Mouse (Mus musculus) urinary bladder, adult 18-20 months (tissue): Measurements from ENCODE around the gene Dennd5a.
A peak's percentile ranks its signal among the peaks of the same experiment; 100 is the strongest.

Experiments used
- DNase-seq, 2 experiments: peaks; one replicate each; pipeline ENCODE4 v3.0.0; 2022; ENCODE audit warnings: low spot score in 2 of 2, mixed read lengths in 2 of 2

Gene Dennd5a

DNA sequence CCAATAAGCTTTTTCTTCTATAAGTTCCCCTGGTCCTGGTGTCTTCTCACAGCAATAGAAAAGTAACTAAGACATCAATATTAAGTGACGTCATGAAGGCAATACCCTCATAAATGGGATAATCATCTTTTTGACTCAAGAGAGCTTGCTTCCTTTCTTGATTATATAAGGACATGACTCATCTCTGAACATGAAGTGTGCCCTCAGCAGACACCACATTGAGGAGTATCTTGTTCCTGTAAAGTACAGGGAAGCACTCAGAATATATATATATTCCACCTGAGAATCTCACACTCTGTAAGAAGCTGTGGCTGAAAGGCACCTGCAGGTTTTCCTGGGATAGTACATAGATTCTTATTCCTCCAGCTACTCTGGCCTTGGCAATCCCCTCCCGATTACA is 77.7 kb downstream of the Dennd5a start:
- no peak for DNase-seq

DNA sequence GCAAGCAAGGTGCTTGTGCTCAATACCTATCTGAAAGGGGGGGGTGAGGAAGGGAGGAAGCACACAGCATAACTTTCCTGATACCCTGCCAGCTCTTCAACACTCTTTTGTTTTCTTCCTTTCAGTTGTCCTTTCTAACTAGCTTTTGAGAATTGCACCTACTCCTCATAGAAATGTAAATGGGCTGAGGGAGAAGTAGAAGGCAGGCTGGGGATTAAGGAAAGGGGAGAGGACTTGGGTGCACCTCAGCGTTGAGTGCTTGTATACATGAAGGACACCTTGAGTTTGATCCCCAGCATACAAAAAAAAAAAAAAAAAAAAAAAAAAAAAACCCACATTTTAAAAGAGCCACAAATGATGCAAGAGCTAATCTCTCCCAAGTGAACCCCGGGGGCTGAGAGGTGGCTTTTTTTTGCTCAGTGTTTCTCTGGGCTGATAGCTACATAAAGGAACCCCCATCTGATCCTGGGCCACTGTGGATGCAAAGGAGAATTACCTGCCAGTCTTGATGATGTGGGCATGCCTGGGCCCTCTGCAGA is 78.6 kb downstream of the Dennd5a start:
- no peak for DNase-seq

DNA sequence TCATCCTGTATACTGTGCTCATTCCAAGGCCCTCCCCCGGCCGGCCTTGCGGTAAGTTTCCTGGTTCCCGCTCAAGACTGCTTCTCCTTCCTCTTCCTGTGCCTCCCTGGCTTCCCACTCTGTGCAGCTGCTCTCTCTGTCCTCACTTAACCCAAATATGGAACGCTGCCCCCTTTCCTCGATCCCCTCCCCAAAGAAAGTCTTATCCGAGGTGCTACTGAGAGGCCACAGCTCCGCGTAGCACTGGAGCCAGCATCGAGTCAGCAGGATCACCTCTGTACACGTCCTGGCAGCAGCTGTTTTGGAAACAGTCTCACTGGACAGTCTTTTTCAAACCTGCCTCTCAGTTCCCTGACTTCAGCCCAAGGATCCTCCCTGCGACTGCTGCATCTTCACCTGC is 81.1 kb downstream of the Dennd5a start:
- DNase-seq = no peak

GRCm38 (mm10) chr7:109876085-109876484 is 84.2 kb downstream of the Dennd5a start:
- no peak for DNase-seq

DNA sequence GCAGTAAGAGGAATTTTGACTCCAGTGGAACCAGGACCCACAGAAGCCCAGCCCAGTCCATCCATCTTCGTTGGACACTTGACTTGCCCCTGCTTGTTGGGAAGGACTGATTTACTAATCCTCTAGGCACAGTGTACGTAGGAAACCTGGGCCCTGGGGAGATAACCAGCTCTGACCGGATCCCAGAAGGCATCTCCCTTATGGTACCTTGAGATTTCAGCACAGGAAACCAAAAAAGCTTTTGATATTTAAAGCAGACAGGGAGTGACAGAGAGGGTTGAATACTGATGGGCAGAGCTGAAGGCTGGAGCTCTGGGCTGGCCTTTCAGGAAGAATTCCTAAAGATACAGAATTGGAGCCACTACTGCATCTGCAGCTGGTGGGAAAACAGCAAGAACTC is 84.7 kb downstream of the Dennd5a start:
- DNase-seq = no peak

GRCm38 (mm10) chr7:109875033-109875432 is 85.2 kb downstream of the Dennd5a start:
- DNase-seq = no peak

DNA sequence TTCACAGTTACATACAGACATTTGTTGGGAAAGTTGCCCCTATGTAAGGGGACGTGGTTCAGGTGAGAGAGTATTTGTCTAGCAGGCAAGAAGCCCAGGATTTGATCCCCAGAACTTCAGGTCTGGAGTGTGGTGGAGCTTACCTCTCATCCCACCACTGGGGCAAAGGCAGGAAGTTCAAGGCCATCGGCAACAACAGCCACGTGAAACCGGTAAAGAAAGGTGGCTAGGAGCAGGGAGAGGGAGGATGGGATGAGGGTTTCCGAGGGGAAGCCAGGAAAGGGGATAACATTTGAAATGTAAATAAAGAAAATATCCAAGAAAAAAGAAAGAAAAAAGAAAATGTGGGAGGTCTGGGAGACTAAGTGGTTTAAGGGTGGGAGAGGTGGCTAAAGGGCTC is 87.1 kb downstream of the Dennd5a start:
- no peak for DNase-seq

GRCm38 (mm10) chr7:109871232-109871631 is 89.0 kb downstream of the Dennd5a start:
- DNase-seq = no peak

- DNase-seq = no peak
Observed at GRCm38 (mm10) chr7:109868498-109868897, 91.8 kb downstream of the Dennd5a start.

GRCm38 (mm10) chr7:109866643-109867042 is 93.6 kb downstream of the Dennd5a start:
- no peak for DNase-seq

- DNase-seq = peak in 1 of 2 experiments; percentile 39
Observed at GRCm38 (mm10) chr7:109865370-109866229, 94.7 kb downstream of the Dennd5a start, which contains the start of gene Scube2. Gene Scube2, minus strand, starts transcription at chr7:109865679.

- no peak for DNase-seq
Observed at GRCm38 (mm10) chr7:109863561-109863960, 96.7 kb downstream of the Dennd5a start.

DNA sequence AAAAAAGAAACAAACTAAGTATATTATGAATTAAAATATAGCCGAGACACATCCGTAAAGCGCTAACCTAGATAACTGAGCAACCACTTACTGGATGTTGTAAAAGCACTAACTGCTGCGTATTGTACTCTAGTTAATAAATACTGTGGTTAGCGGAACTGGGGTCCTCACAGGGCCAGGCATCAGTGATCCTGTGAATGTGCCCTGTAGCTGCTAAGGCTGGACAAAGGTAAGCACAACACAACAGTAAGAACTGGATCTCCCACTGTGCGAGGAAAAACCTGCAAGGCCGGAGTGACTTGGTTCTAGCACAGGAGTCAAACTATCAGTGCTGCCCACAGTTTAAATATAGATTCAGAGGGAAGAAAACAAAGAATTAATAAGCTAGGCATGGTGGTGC is 100.1 kb downstream of the Dennd5a start:
- peak in 1 of 2 experiments; percentile 36 for DNase-seq

DNA sequence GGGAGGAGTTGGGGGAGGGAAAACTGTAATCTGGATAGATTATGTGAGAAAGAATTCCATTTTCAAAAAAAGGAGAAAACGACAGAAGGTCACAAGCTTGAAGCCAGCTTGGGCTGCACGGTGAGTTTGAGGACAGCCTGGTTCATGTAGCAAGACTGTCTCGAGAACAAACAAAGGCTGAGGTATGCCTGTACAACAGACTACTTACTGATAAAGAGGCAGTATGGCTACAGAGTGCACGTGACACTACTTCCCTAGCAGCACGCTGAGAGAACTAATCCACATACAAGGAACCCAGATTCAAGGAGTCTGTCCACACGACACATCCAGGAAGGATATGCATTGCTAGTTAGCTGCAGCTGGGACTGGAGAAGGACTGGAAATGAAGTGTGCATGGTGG is 100.9 kb downstream of the Dennd5a start:
- DNase-seq = no peak

DNA sequence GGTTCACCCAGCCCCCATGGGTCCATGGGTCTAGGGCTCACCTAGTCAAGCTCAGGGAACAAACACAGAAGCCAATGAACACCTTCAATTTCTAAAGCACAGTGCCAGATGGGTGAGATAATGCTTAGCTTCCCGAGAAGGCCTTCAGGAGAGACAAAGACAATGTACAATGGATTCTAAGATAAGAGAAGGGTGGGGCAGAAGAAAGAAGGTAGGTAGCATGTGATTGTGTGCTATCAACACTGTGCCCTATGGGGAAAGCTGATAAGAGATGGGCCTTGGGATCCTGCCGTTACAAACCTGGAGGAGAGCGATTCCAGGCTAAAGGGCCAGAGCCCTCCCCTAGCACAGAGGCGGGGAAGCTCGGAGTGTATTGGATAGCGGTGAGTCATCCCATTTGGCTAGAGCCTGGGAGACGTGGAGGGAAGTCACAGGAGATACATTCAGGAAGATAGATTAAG is 107.5 kb downstream of the Dennd5a start:
- DNase-seq = peak in 1 of 2 experiments; percentile 19

DNA sequence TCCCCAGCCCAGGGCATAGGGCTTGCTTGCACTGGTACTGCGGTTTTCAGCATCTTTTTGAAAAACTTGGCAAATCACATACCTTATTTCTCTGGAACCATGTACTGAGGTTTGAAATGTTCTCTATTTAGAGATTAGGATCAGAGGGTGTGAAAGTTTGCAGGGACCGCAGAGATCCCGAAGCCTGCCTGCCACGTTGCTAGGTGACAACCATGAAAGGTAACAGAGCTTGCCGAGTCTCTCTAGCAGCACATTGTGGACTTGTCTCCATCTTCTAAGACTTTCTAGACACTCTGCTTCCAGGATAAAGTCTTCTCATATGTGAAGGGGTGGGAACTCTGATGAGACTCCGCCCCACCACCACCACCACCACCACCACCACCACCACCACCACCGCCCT is 108.3 kb downstream of the Dennd5a start:
- DNase-seq = no peak

DNA sequence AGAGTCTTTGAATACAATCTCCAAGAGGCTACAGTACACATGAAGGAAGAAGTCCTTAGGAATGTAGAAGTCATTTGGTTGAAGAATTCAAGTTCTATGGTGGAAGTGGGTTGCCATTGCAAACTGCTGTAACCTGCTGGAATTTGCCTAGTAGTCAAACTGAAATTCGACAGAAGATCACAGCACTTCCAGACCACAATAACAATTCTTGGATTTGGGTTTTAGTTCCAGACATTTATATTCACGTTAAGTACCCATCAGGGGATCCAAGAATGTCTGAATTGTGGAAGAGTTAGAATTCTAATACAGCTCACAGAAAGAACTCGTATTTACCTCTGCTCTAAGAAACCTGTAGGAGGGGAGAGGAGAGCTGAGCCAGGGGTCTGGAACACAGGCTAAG is 109.7 kb downstream of the Dennd5a start:
- DNase-seq = no peak

DNA sequence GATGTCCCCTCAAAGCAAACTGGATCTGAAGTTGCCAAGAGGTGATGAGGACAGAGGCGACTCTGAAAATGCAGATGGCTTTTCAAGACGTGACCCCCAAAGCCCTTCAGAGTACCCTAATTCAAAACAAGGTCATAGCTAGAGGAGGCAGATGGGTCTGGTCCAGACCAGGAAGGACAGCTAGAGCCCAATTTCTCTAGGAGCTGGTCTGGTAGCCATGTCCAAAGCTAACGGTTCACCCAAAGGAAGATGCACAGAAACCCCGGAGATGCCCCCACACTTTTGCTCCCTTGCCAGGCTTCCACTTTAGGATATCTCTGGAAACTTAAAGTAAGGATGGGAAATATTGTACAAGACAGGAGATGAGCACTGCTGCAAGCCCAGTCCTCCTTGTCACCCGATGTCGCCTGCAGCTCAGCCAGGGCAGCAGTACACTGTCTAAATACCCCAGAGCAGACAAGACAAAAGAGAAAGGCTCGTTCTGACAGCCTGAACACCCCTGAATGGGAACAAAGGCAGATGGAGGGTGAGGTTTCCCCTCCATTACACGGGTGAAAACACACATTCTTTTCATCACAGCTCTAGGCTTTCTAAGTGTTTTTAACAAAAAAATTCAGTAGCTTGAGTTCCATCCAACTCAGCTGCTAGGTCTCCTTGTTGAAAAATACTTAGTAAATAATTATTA is 110.4 kb downstream of the Dennd5a start:
- no peak for DNase-seq

GRCm38 (mm10) chr7:109848867-109849733 is 111.2 kb downstream of the Dennd5a start:
- DNase-seq = no peak

- no peak for DNase-seq
Observed at GRCm38 (mm10) chr7:109844100-109844499, 116.2 kb downstream of the Dennd5a start.
